Mouse (Mus musculus) hindbrain, postnatal 0 days (tissue): ENCODE data around the gene Mamdc4. TPM values are rescaled to one million over a fixed set of nuclear protein-coding genes. Genes with fewer than 3 reads are reported as not detected.

Source experiments
- ATAC-seq: fragments of 200-750 bp; cut with Nextera tagmentation; 2 replicates; pipeline ENCODE4 v1.8.0; 2017; ENCODE audit warnings: mild to moderate bottlenecking, moderate TSS enrichment, moderate library complexity
- DNase-seq: peaks from one replicate; pipeline ENCODE4 v3.0.0-alpha.2; 2015; ENCODE audit warnings: low spot score
- H3K27ac ChIP-seq: fragments of 300-500 bp; sonication (generic); 2 replicates; pipeline ENCODE4 v1.5.1; 2014; ENCODE audit warnings: mild to moderate bottlenecking
- H3K27me3 ChIP-seq: fragments of 300-500 bp; sonication (generic); 2 replicates; pipeline ENCODE4 v1.6.1; 2014; ENCODE audit warnings: low read length, mixed read lengths; ENCODE audit not compliant: insufficient read depth
- H3K36me3 ChIP-seq: fragments of 300-500 bp; sonication (generic); 2 replicates; pipeline ENCODE4 v1.6.1; 2014; ENCODE audit warnings: low read length, mixed read lengths; ENCODE audit not compliant: insufficient read depth
- H3K4me1 ChIP-seq: fragments of 300-500 bp; sonication (generic); 2 replicates; pipeline ENCODE4 v1.6.1; 2014; ENCODE audit warnings: antibody characterized with exemption, low read length, mixed read lengths; ENCODE audit not compliant: insufficient read depth
- H3K4me2 ChIP-seq: fragments of 300-500 bp; sonication (generic); 2 replicates; pipeline ENCODE4 v1.6.1; 2014; ENCODE audit warnings: low read depth, mild to moderate bottlenecking, low read length, moderate library complexity, mixed read lengths
- H3K4me3 ChIP-seq: fragments of 300-500 bp; sonication (generic); 2 replicates; pipeline ENCODE4 v1.5.1; 2014; ENCODE audit warnings: low read length
- H3K9ac ChIP-seq: fragments of 300-500 bp; sonication (generic); replicated peaks from 2 replicates; pipeline ENCODE4 v1.6.1; 2014; ENCODE audit warnings: mild to moderate bottlenecking, low read length, moderate library complexity, mixed read lengths
- H3K9me3 ChIP-seq: fragments of 300-500 bp; sonication (generic); 2 replicates; pipeline ENCODE4 v1.6.1; 2016; ENCODE audit warnings: low read length, mixed read lengths
- CTCF ChIP-seq: IDR thresholded peaks from 2 replicates; pipeline ENCODE4 v1.5.1; 2016; ENCODE audit warnings: antibody characterized with exemption, control low read depth, low read depth
- WGBS: fragments of 180-500 bp; shearing (Covaris S2); extraction: QIAGEN DNeasy Blood & Tissue Kit; methylation state at CpG from one replicate; pipeline ENCODE4 v1.1.7; 2014; 5-methylcytosine and 5-hydroxymethylcytosine counted together
- polyA plus RNA-seq: library from polyadenylated mRNA; unstranded; fragments of >200 nt; fragmentation: Nextera tagmentation; extraction: Ambion mirVana; gene quantifications from 2 replicates; pipeline ENCODE4 v1.2.1, GENCODE M21; 2015
- total RNA-seq: library from RNA; depleted of rRNA; stranded (reverse); fragments of >200 nt; gene quantifications from 2 replicates; pipeline ENCODE4 v1.2.3, GENCODE M21; 2014; rRNA removed

Mamdc4 gene
- 1.2 and 2.5 TPM in 2 replicates for total RNA-seq
- 1.2 and 2.0 TPM in 2 replicates for polyA plus RNA-seq

DNA sequence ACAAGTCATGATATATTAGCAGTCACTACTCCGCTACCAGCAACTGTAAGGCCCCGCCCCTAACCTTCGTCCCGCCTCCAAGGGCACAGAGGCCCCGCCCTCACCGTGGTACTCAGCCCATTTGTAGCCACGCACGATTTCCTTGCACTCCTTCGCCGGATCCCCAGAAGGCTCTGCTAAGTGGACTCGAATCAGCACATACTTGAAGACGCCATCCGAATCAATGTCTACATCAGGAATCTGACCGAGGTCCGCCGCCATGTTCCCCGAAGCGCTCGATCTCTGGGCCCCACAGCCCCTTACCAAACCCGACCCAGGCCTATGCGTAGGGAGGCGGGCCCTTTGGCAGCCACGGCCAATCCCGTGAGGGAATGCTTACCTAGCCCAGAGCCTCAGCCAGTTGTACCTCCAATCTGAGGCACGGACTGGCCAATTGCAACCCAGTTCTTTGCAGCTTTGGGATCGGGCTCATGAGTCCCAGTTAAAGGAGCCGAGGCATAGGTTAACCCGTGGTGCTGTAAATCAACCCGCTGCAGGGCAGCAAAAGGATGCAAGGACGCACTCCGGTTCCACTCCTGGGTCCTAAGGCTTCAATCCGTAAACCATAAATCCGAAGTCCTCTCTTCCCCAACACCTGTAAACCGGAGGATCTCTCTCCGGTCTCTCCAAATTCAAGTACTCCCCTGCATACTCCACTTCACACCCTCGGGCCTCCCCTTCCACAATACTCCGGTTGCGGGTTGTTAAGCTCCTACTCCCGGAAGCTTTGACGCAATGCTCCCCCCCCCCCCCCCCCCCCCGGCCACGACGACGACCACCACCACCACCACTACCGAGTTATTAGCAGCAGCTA lies at the start of gene Mamdc4, which contains the start of gene Phpt1:
Gene Mamdc4 (minus strand): TSS at position 267 of the 853 bp plus-strand sequence.
Gene Phpt1 (minus strand): TSS at position 646 of the 853 bp plus-strand sequence.
- Histone ChIP-seq H3K4me3 (peak within 1 kb of the TSS; percentile 56), H3K4me1 (peaks cover 20% of the 10 kb centered on the region), H3K4me2 (peak within 1 kb of the TSS; percentile 92), H3K9me3 (no peaks in the 10 kb centered on the region), H3K27me3 (peaks cover 35% of the 10 kb centered on the region), H3K36me3 (peaks cover 9% of the 10 kb centered on the region; the same call in 1 of the 2 replicates), H3K27ac (peak within 1 kb of the TSS; percentile 86), H3K9ac (peak within 1 kb of the TSS; percentile 67)
- ATAC-seq, result peak; percentile 98
- TF ChIP-seq CTCF, result no peak
- peak; percentile 99 for DNase-seq
- WGBS, result under 1% methylated on average over 44 of the region's 45 CpGs

DNA sequence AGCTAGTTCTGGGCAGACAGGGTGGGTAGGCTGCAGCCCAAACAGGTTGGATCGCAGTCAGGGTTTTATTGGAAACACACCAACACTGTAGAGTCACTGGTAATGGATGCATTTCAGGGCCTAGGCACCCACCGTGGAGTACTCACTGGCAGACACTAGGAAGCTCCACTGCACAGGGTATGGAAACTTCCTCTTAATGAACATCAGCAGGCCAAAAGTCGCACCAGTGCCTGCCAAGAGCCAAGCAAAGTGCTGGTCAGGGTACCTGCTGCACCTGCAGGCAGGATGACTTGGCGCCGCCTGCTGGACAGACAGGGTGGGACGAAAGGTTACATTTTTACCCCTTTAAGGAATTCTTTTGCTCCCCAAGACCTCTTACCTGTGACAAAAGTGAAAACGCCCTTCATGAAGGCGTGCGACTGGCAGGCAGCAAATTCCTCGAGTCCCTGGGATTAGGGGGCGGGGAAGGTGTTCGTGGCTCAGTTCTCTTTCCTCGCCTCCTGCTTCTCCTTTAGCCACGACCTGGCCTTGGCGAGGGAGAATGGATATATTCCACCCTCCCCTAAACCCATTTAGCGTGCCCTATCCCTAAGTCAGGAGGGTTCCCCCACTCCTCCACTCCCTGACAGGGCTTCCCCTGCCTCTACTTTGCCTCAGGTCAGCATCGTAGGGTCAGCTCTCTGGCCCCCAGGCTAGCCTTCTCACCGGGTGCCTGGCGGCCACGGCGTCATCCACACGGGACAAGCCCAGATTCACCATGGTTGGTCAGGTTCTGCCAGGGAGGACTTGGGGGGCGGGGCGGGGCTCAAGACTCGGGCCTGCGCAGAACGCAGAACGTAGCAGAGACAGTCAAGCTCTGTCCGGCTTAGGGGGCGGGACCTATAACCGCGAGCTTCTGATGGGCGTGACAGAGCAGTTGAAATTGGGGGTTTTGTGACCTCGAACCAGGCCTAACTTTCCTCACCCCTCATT lies 46.9 kb upstream of the Mamdc4 start, which contains the start of gene Tmem141:
Gene Tmem141 (minus strand): TSS at position 777 of the 972 bp plus-strand sequence.
- H3K27me3 ChIP-seq, result 0 out of 2 replicates have a peak, but pooled peaks cover 3% of the 10 kb centered on the region
- H3K4me2 ChIP-seq, result peak within 1 kb of the TSS; percentile 85
- 5% methylated on average over 34 of the region's 34 CpGs for WGBS
- H3K4me3 ChIP-seq, result peak within 1 kb of the TSS; percentile 51
- TF ChIP-seq CTCF, result peak; percentile 74
- peak within 1 kb of the TSS; percentile 66 for H3K9ac ChIP-seq
- DNase-seq (peak; percentile 90), ATAC-seq (peak; percentile 96)
- 0 out of 2 replicates have a peak, but pooled peaks cover 7% of the 10 kb centered on the region for H3K4me1 ChIP-seq
- H3K9me3 ChIP-seq, result no peaks in the 10 kb centered on the region
- peak within 1 kb of the TSS; percentile 68 for H3K27ac ChIP-seq
- no peaks in the 10 kb centered on the region for H3K36me3 ChIP-seq

- Histone ChIP-seq H3K36me3 (no peaks in the 10 kb centered on the region), H3K27ac (no peak overlapping the region), H3K4me2 (peak overlapping the region; percentile 85), H3K4me3 (peak overlapping the region; percentile 51; the same call in 1 of the 2 replicates), H3K9ac (peak overlapping the region; percentile 66; the same call in 1 of the 2 replicates), H3K9me3 (no peaks in the 10 kb centered on the region), H3K27me3 (peaks cover 8% of the 10 kb centered on the region), H3K4me1 (0 out of 2 replicates have a peak, but pooled peaks cover 7% of the 10 kb centered on the region)
- ATAC-seq (no peak), DNase-seq (no peak)
- no peak for TF ChIP-seq CTCF
- WGBS, result 76% methylated on average over 4 of the region's 4 CpGs
These were observed 46.2 kb upstream of the Mamdc4 start for GRCm38 (mm10) chr2:25620852-25621228.

DNA sequence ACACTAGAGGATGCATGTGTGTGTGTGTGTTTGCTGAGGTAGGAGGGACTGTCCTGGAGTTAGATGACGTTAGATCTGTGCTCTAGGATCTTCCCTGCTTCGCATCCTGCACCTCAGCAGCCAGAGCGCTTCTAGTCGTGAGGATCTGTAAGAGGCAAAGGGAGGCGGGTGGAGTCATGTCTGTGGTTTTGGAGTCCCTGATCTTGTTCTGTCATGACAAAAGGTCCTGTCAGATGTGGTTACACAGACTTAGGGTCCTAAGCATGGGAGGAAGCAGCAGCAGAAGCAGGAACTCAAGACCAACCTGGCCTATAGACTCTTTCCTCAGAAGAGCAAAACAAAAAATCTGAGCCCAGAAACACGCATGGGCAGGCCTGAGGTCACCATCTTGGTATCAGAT lies 45.7 kb upstream of the Mamdc4 start:
- Histone ChIP-seq H3K9me3 (no peaks in the 10 kb centered on the region), H3K27me3 (peaks cover 12% of the 10 kb centered on the region), H3K9ac (no peak overlapping the region), H3K4me2 (no peak overlapping the region), H3K27ac (no peak overlapping the region), H3K4me3 (no peak overlapping the region), H3K36me3 (no peaks in the 10 kb centered on the region), H3K4me1 (0 out of 2 replicates have a peak, but pooled peaks cover 7% of the 10 kb centered on the region)
- DNase-seq, result no peak
- 88% methylated on average over 6 of the region's 6 CpGs for WGBS
- TF ChIP-seq CTCF, result no peak
- ATAC-seq, result no peak

DNA sequence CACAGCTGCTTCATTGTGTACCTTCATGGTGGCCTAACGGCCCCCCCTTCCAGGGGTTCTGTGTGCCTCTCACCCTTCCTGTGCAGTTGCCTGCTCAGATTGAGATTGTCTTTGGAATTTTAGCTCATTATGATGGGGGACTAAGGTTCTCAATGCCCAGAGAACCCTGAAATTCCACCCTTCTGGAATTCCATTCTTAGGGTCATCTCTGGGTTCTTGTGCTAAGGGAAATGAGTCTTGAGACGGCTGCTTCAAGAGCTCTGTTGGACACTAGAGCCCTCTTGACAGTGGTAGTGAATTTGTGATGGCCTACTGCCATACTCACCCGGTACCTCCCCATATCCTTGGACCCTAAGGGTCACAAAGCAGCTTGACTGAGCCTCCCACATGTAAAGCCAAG lies 42.9 kb upstream of the Mamdc4 start, which contains the start of gene Ccdc183:
Gene Ccdc183 (minus strand): TSS at position 101 of the 400 bp plus-strand sequence.
- Histone ChIP-seq H3K4me2 (no peak within 1 kb of the TSS), H3K36me3 (no peaks in the 10 kb centered on the region), H3K27ac (no peak within 1 kb of the TSS), H3K27me3 (peaks cover 21% of the 10 kb centered on the region), H3K9me3 (no peaks in the 10 kb centered on the region), H3K4me1 (0 out of 2 replicates have a peak, but pooled peaks cover 7% of the 10 kb centered on the region), H3K9ac (no peak within 1 kb of the TSS), H3K4me3 (peak within 1 kb of the TSS; percentile 16; the same call in 1 of the 2 replicates)
- DNase-seq (no peak), ATAC-seq (no peak)
- TF ChIP-seq CTCF, result no peak
- 84% methylated on average over 3 of the region's 3 CpGs for WGBS

- Histone ChIP-seq H3K4me3 (peak overlapping the region; percentile 16; the same call in 1 of the 2 replicates), H3K27ac (no peak overlapping the region), H3K9me3 (no peaks in the 10 kb centered on the region), H3K4me2 (0 out of 2 replicates have a peak overlapping the region, but pooled peaks have one; percentile 30), H3K36me3 (no peaks in the 10 kb centered on the region), H3K4me1 (0 out of 2 replicates have a peak, but pooled peaks cover 7% of the 10 kb centered on the region), H3K9ac (no peak overlapping the region), H3K27me3 (peaks cover 21% of the 10 kb centered on the region)
- WGBS, result 20% methylated on average over 22 of the region's 22 CpGs
- ATAC-seq (no peak), DNase-seq (no peak)
- TF ChIP-seq CTCF, result no peak
These were observed 41.8 kb upstream of the Mamdc4 start for GRCm38 (mm10) chr2:25616398-25616797.
